Mouse (Mus musculus) liver, postnatal 0 days (tissue): ENCODE results near the gene Gm20388. TPM values are rescaled to one million over a fixed set of nuclear protein-coding genes. Genes with fewer than 3 reads are reported as not detected.
"Not testable (repeated sequence)": the region's sequence is repeated elsewhere in the genome, so short reads cannot be mapped to it uniquely, and the experiment has no call there.

ENCODE experiments used
- ATAC-seq: fragments of 200-750 bp; cut with Nextera tagmentation; 2 replicates; pipeline ENCODE4 v1.8.0; 2017; ENCODE audit warnings: mild to moderate bottlenecking, moderate library complexity
- DNase-seq: peaks from one replicate; pipeline ENCODE4 v3.0.0-alpha.2; 2016
- H3K27ac ChIP-seq: fragments of 300-500 bp; sonication (generic); 2 replicates; pipeline ENCODE4 v1.5.1; 2014; ENCODE audit warnings: antibody characterized with exemption, moderate library complexity, mild to moderate bottlenecking, low read depth
- H3K27me3 ChIP-seq: fragments of 300-500 bp; sonication (generic); 2 replicates; pipeline ENCODE4 v1.6.1; 2014; ENCODE audit warnings: low read length, control low read depth, mixed read lengths; ENCODE audit not compliant: insufficient read depth
- H3K36me3 ChIP-seq: fragments of 300-500 bp; sonication (generic); replicated peaks from 2 replicates; pipeline ENCODE4 v1.6.1; 2014; ENCODE audit warnings: mild to moderate bottlenecking, control low read depth, low read length, moderate library complexity, mixed read lengths; ENCODE audit not compliant: insufficient read depth
- H3K4me1 ChIP-seq: fragments of 300-500 bp; sonication (generic); 2 replicates; pipeline ENCODE4 v1.6.1; 2014; ENCODE audit warnings: antibody characterized with exemption, mild to moderate bottlenecking, control low read depth; ENCODE audit not compliant: insufficient read depth
- H3K4me2 ChIP-seq: fragments of 300-500 bp; sonication (generic); 2 replicates; pipeline ENCODE4 v1.6.1; 2014; ENCODE audit warnings: low read depth, mild to moderate bottlenecking, low read length, moderate library complexity, mixed read lengths
- H3K4me3 ChIP-seq: fragments of 300-500 bp; sonication (generic); 2 replicates; pipeline ENCODE4 v1.5.1; 2014; ENCODE audit warnings: low read depth, low read length
- H3K9ac ChIP-seq: fragments of 300-500 bp; sonication (generic); replicated peaks from 2 replicates; pipeline ENCODE4 v1.6.1; 2014; ENCODE audit warnings: mild to moderate bottlenecking, moderate library complexity
- H3K9me3 ChIP-seq: fragments of 300-500 bp; sonication (generic); 2 replicates; pipeline ENCODE4 v1.6.1; 2016; ENCODE audit warnings: mild to moderate bottlenecking, control low read depth, low read length, mixed read lengths
- CTCF ChIP-seq: sonication (generic); IDR thresholded peaks from 2 replicates; pipeline ENCODE4 v1.5.1; 2016; ENCODE audit warnings: antibody characterized with exemption, low read depth
- EP300 ChIP-seq: IDR thresholded peaks from 2 replicates; pipeline ENCODE4 v1.6.1; 2016; ENCODE audit warnings: antibody characterized with exemption, low read depth, mild to moderate bottlenecking
- WGBS: fragments of 180-500 bp; shearing (Covaris S2); extraction: QIAGEN DNeasy Blood & Tissue Kit; methylation state at CpG from one replicate; pipeline ENCODE4 v1.1.7; 2014; ENCODE audit not compliant: insufficient replicate concordance; 5-methylcytosine and 5-hydroxymethylcytosine counted together
- polyA plus RNA-seq: library from polyadenylated mRNA; unstranded; fragments of >200 nt; fragmentation: Nextera tagmentation; extraction: Ambion mirVana; gene quantifications from 2 replicates; pipeline ENCODE4 v1.2.1, GENCODE M21; 2015

The Gm20388 gene
- polyA plus RNA-seq, 1 experiment from 2014 or later: not detected

- no peaks in the 10 kb centered on the region for H3K9me3 ChIP-seq
- H3K9ac ChIP-seq: no peak within 1 kb of the TSS; the same call in 1 of the 2 replicates
- DNase-seq: peak; percentile 48
- H3K36me3 ChIP-seq: no peaks in the 10 kb centered on the region
- H3K4me1 ChIP-seq: peaks cover 18% of the 10 kb centered on the region
- no peak for ATAC-seq
- TF ChIP-seq EP300 (no peak), CTCF (peak; percentile 11; the same call in 1 of the 2 replicates)
- peak within 1 kb of the TSS; percentile 57 for H3K4me3 ChIP-seq
- H3K27ac ChIP-seq: no peak within 1 kb of the TSS
- 1% methylated on average over 49 of the region's 63 CpGs for WGBS
- peak within 1 kb of the TSS; percentile 73 for H3K4me2 ChIP-seq
- H3K27me3 ChIP-seq: peaks cover 37% of the 10 kb centered on the region
These were observed 3604.3 kb downstream of the Gm20388 start, which contains the start of gene Dbndd1 for GRCm38 (mm10) chr8:123514781-123515539. Gene Dbndd1, minus strand, starts transcription at chr8:123515463.

DNA sequence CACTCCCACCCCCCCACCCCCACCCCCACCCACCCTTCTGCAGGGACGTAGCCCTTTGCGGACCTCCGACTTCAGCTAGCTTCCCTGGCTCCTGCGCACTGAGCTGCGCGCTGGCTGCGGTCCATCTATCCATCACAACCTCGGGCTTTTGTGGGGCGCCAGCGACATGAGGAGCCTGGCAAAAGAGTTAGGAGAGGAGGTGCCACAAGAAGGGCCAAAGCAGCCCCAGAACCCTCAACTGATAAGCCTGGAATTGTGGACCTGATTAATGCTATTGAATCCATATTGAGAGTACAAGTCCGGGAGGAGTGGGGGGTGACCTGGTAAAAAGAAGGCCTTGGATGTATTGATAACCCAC, 3604.9 kb downstream of the Gm20388 start:
- Histone ChIP-seq H3K27ac (no peak overlapping the region), H3K4me3 (no peak overlapping the region; the same call in 1 of the 2 replicates), H3K4me2 (peak overlapping the region; percentile 73), H3K9ac (no peak overlapping the region), H3K4me1 (peaks cover 18% of the 10 kb centered on the region), H3K9me3 (no peaks in the 10 kb centered on the region), H3K27me3 (peaks cover 37% of the 10 kb centered on the region), H3K36me3 (no peaks in the 10 kb centered on the region)
- ATAC-seq (no peak), DNase-seq (no peak)
- 6% methylated on average over 10 of the region's 11 CpGs for WGBS
- TF ChIP-seq EP300: no peak
- no peak for TF ChIP-seq CTCF

- TF ChIP-seq EP300 (no peak), CTCF (no peak)
- peaks cover 37% of the 10 kb centered on the region for H3K27me3 ChIP-seq
- peak; percentile 12; the same call in 1 of the 2 replicates for ATAC-seq
These were observed 3606.0 kb downstream of the Gm20388 start for GRCm38 (mm10) chr8:123516596-123516995.

DNA sequence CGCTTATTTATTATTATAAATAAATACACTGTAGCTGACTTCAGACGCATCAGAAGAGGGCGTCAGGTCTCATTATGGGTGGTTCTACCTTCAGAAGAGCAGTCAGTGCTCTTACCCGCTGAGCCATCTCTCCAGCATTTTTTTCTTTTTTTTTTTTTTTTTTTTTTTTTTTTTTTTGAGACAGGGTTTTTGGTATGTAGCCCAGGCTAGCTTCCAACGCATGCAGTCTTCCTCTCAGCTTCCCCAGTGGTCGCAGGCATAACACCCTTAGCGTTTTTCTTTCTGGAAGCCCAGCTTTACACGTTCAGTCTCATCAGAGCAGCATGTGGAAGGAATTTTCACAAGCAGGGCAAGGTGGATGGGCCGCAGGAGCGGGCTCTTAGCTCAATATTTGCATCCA, 3607.5 kb downstream of the Gm20388 start:
- Histone ChIP-seq H3K27ac (no peak overlapping the region), H3K4me3 (peak overlapping the region; percentile 64; the same call in 1 of the 2 replicates), H3K4me2 (peak overlapping the region; percentile 85), H3K9ac (no peak overlapping the region), H3K36me3 (no peaks in the 10 kb centered on the region), H3K27me3 (peaks cover 28% of the 10 kb centered on the region), H3K4me1 (peaks cover 18% of the 10 kb centered on the region), H3K9me3 (no peaks in the 10 kb centered on the region)
- WGBS: 34% methylated on average over 10 of the region's 10 CpGs
- TF ChIP-seq CTCF (no peak), EP300 (no peak)
- ATAC-seq: 0 out of 2 replicates have a peak, but pooled peaks have one; percentile 2
- no peak for DNase-seq

More at GRCm38 (mm10) chr8:123516596-123516995, 3606.0 kb downstream of the Gm20388 start:
- Histone ChIP-seq H3K36me3 (no peaks in the 10 kb centered on the region), H3K9ac (no peak overlapping the region), H3K27ac (no peak overlapping the region), H3K4me3 (no peak overlapping the region), H3K4me1 (peaks cover 18% of the 10 kb centered on the region), H3K4me2 (no peak overlapping the region), H3K9me3 (no peaks in the 10 kb centered on the region)
- DNase-seq: peak; percentile 62
- 41% methylated on average over 2 of the region's 2 CpGs for WGBS

GRCm38 (mm10) chr8:123518667-123519066, 3608.0 kb downstream of the Gm20388 start, which contains the start of gene Gas8:
Gene Gas8, plus strand, starts transcription at chr8:123518834.
- peak; percentile 91 for DNase-seq
- H3K4me3 ChIP-seq: peak within 1 kb of the TSS; percentile 64
- no peak within 1 kb of the TSS for H3K27ac ChIP-seq
- peak within 1 kb of the TSS; percentile 85 for H3K4me2 ChIP-seq
- peak; percentile 94 for ATAC-seq
- peaks cover 18% of the 10 kb centered on the region for H3K4me1 ChIP-seq
- TF ChIP-seq EP300: no peak
- 0 out of 2 replicates have a peak, but pooled peaks have one; percentile 11 for TF ChIP-seq CTCF
- peak within 1 kb of the TSS; percentile 65 for H3K9ac ChIP-seq
- peaks cover 23% of the 10 kb centered on the region for H3K27me3 ChIP-seq
- under 1% methylated on average over 20 of the region's 20 CpGs for WGBS
- H3K9me3 ChIP-seq: no peaks in the 10 kb centered on the region
- no peaks in the 10 kb centered on the region for H3K36me3 ChIP-seq

DNA sequence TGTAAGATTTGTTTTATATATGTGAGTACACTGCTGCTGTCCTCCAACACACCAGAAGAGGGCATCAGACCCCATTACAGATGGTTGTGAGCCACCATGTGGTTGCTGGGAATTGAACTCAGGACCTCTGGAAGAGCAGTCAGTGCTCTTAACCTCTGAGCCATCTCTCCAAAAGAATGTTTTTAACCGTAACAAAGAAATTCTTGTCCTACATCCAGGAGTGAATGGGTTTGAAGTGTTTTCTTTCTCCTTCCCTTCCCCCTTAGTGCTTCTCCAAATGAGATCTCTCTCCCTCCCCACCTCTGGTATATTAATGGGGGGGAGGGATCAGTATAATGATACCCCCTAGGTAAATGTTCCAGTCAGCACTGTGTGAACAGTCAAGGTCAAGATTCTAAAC, 3609.4 kb downstream of the Gm20388 start:
- H3K36me3 ChIP-seq, H3K4me3 ChIP-seq, H3K9ac ChIP-seq, ATAC-seq, H3K27me3 ChIP-seq, DNase-seq, H3K9me3 ChIP-seq, H3K27ac ChIP-seq, H3K4me2 ChIP-seq: not testable (repeated sequence)
- 92% methylated on average over 1 of the region's 1 CpGs for WGBS
- H3K4me1 ChIP-seq: peaks cover 12% of the 10 kb centered on the region
